Mouse (Mus musculus) erythroblast, embryonic 14.5 days (primary cell): ENCODE measurements around the gene Togaram2. TPM values are rescaled to one million over a fixed set of nuclear protein-coding genes. Genes with fewer than 3 reads are reported as not detected.

ENCODE experiments used
- H3K27me3 ChIP-seq: 2 replicates; pipeline ENCODE4 v1.6.1; 2012; ENCODE audit warnings: inconsistent platforms; ENCODE audit not compliant: control insufficient read depth
- H3K36me3 ChIP-seq: 2 replicates; pipeline ENCODE4 v1.6.1; 2012; ENCODE audit warnings: mild to moderate bottlenecking, inconsistent platforms; ENCODE audit not compliant: control insufficient read depth
- H3K4me1 ChIP-seq: 2 replicates; pipeline ENCODE4 v1.6.1; 2012; ENCODE audit warnings: inconsistent platforms; ENCODE audit not compliant: control insufficient read depth
- H3K4me3 ChIP-seq: replicated peaks from 2 replicates; pipeline ENCODE3; 2012; ENCODE audit warnings: moderate library complexity, mild to moderate bottlenecking, inconsistent platforms
- H3K9me3 ChIP-seq: 2 replicates; pipeline ENCODE4 v1.6.1; 2012; ENCODE audit warnings: low read length, inconsistent platforms, mixed read lengths; ENCODE audit not compliant: control insufficient read depth
- GATA1 ChIP-seq: IDR thresholded peaks from 2 replicates; pipeline ENCODE4 v1.6.1; 2012; ENCODE audit warnings: low read length, inconsistent platforms, mixed read lengths
- TAL1 ChIP-seq: IDR thresholded peaks from 3 replicates; pipeline ENCODE4 v1.6.1; 2012; ENCODE audit warnings: low read length, inconsistent platforms, mixed read lengths
- polyA plus RNA-seq: library from polyadenylated mRNA; stranded (reverse); fragments of >175 nt; gene quantifications from 2 replicates; pipeline ENCODE4 v1.2.3, GENCODE M21; 2012

Gene Togaram2
- polyA plus RNA-seq, 1 experiment: not detected

- peaks cover 8% of the 10 kb centered on the region; the same call in 1 of the 2 replicates for H3K9me3 ChIP-seq
- TF ChIP-seq GATA1 (no peak), TAL1 (no peak)
- H3K27me3 ChIP-seq: no peaks in the 10 kb centered on the region
- no peaks in the 10 kb centered on the region for H3K36me3 ChIP-seq
- H3K4me3 ChIP-seq: no peak overlapping the region
- no peaks in the 10 kb centered on the region for H3K4me1 ChIP-seq
Measured at GRCm38 (mm10) chr17:71707715-71708114, 34.7 kb downstream of the Togaram2 start.

- H3K4me3 ChIP-seq: no peak overlapping the region
- H3K27me3 ChIP-seq: no peaks in the 10 kb centered on the region
- H3K9me3 ChIP-seq: no peaks in the 10 kb centered on the region
- TF ChIP-seq GATA1 (no peak), TAL1 (no peak)
- no peaks in the 10 kb centered on the region for H3K36me3 ChIP-seq
- no peaks in the 10 kb centered on the region for H3K4me1 ChIP-seq
Measured at GRCm38 (mm10) chr17:71712279-71712678, 39.2 kb downstream of the Togaram2 start.

GRCm38 (mm10) chr17:71715034-71715433 lies 42.0 kb downstream of the Togaram2 start:
- H3K36me3 ChIP-seq: no peaks in the 10 kb centered on the region

GRCm38 (mm10) chr17:71717881-71718625 lies 45.0 kb downstream of the Togaram2 start:
- TF ChIP-seq GATA1 (no peak), TAL1 (no peak)
- Histone ChIP-seq H3K9me3 (no peaks in the 10 kb centered on the region), H3K36me3 (no peaks in the 10 kb centered on the region), H3K4me3 (no peak overlapping the region), H3K4me1 (no peaks in the 10 kb centered on the region), H3K27me3 (no peaks in the 10 kb centered on the region)

More at GRCm38 (mm10) chr17:71715034-71715433, 42.0 kb downstream of the Togaram2 start:
- Histone ChIP-seq H3K4me1 (no peaks in the 10 kb centered on the region), H3K4me3 (no peak overlapping the region), H3K27me3 (no peaks in the 10 kb centered on the region), H3K9me3 (no peaks in the 10 kb centered on the region)
- TF ChIP-seq GATA1: no peak
- no peak for TF ChIP-seq TAL1

- Histone ChIP-seq H3K4me3 (no peak overlapping the region), H3K4me1 (no peaks in the 10 kb centered on the region), H3K36me3 (no peaks in the 10 kb centered on the region), H3K27me3 (no peaks in the 10 kb centered on the region), H3K9me3 (no peaks in the 10 kb centered on the region)
- no peak for TF ChIP-seq GATA1
- no peak for TF ChIP-seq TAL1
Measured at GRCm38 (mm10) chr17:71720434-71720833, 47.4 kb downstream of the Togaram2 start.

- Histone ChIP-seq H3K4me3 (no peak overlapping the region), H3K36me3 (no peaks in the 10 kb centered on the region), H3K9me3 (no peaks in the 10 kb centered on the region), H3K27me3 (no peaks in the 10 kb centered on the region), H3K4me1 (no peaks in the 10 kb centered on the region)
- no peak for TF ChIP-seq GATA1
- TF ChIP-seq TAL1: no peak
Measured at GRCm38 (mm10) chr17:71721019-71721418, 48.0 kb downstream of the Togaram2 start.

GRCm38 (mm10) chr17:71730655-71731054 lies 57.6 kb downstream of the Togaram2 start:
- Histone ChIP-seq H3K4me3 (no peak overlapping the region), H3K4me1 (no peaks in the 10 kb centered on the region), H3K27me3 (no peaks in the 10 kb centered on the region), H3K9me3 (no peaks in the 10 kb centered on the region), H3K36me3 (no peaks in the 10 kb centered on the region)
- TF ChIP-seq TAL1 (no peak), GATA1 (no peak)

GRCm38 (mm10) chr17:71736442-71736841 lies 63.4 kb downstream of the Togaram2 start:
- Histone ChIP-seq H3K4me3 (no peak overlapping the region), H3K9me3 (no peaks in the 10 kb centered on the region), H3K4me1 (no peaks in the 10 kb centered on the region), H3K27me3 (no peaks in the 10 kb centered on the region), H3K36me3 (no peaks in the 10 kb centered on the region)
- no peak for TF ChIP-seq GATA1
- no peak for TF ChIP-seq TAL1

- Histone ChIP-seq H3K36me3 (no peaks in the 10 kb centered on the region), H3K4me1 (no peaks in the 10 kb centered on the region), H3K9me3 (peaks cover 2% of the 10 kb centered on the region), H3K27me3 (no peaks in the 10 kb centered on the region), H3K4me3 (no peak overlapping the region)
- TF ChIP-seq GATA1: no peak
- no peak for TF ChIP-seq TAL1
Measured at GRCm38 (mm10) chr17:71742156-71742555, 69.1 kb downstream of the Togaram2 start.
